Mouse (Mus musculus) erythroblast, embryonic 14.5 days (primary cell): ENCODE data around the gene Mpo.

Experiments used
- GATA1 ChIP-seq: IDR thresholded peaks from 2 replicates; pipeline ENCODE4 v1.6.1; 2012; ENCODE audit warnings: low read length, inconsistent platforms, mixed read lengths
- TAL1 ChIP-seq: IDR thresholded peaks from 3 replicates; pipeline ENCODE4 v1.6.1; 2012; ENCODE audit warnings: low read length, inconsistent platforms, mixed read lengths

GRCm38 (mm10) chr11:87744964-87745363 lies 48.4 kb upstream of the Mpo start:
- TF ChIP-seq TAL1 (no peak), GATA1 (no peak)
